Mouse (Mus musculus) heart, embryonic 14.5 days (tissue): Measurements from ENCODE around the gene Idh1. TPM values are rescaled to one million over a fixed set of nuclear protein-coding genes. Genes with fewer than 3 reads are reported as not detected.

Source experiments
- ATAC-seq: fragments of 200-750 bp; cut with Nextera tagmentation; 2 replicates; pipeline ENCODE4 v1.8.0; 2017; ENCODE audit warnings: low read depth, moderate TSS enrichment; ENCODE audit not compliant: insufficient number of reproducible peaks, insufficient read depth, low FRiP score
- H3K27ac ChIP-seq, 2 experiments: fragments of 200-500 bp in 1 of 2; fragments of 300-500 bp in 1 of 2; sonication (generic) in 1 of 2; replicated peaks in 1 of 2; 2 replicates each; pipeline ENCODE4 v1.5.1; 2012 to 2014; ENCODE audit warnings: low read depth in 2 of 2, low read length in 2 of 2, control low read depth in 1 of 2, mild to moderate bottlenecking in 1 of 2, mixed read lengths in 1 of 2; ENCODE audit not compliant: control insufficient read depth in 1 of 2, insufficient read depth in 1 of 2
- H3K27me3 ChIP-seq: fragments of 300-500 bp; sonication (generic); 2 replicates; pipeline ENCODE4 v1.6.1; 2014; ENCODE audit warnings: mild to moderate bottlenecking, low read length, control low read depth; ENCODE audit not compliant: control insufficient read depth, insufficient read depth
- H3K36me3 ChIP-seq: fragments of 300-500 bp; sonication (generic); 2 replicates; pipeline ENCODE4 v1.6.1; 2014; ENCODE audit warnings: mild to moderate bottlenecking, control low read depth, low read length, mixed read lengths; ENCODE audit not compliant: control insufficient read depth, insufficient read depth
- H3K4me1 ChIP-seq, 2 experiments: fragments of 200-500 bp in 1 of 2; fragments of 300-500 bp in 1 of 2; sonication (generic) in 1 of 2; 2 replicates each; pipeline ENCODE4 v1.6.1; 2012 to 2014; ENCODE audit warnings: low read length in 2 of 2, control low read depth in 1 of 2, mixed read lengths in 1 of 2; ENCODE audit not compliant: control insufficient read depth in 2 of 2, insufficient read depth in 2 of 2
- H3K4me2 ChIP-seq: fragments of 300-500 bp; sonication (generic); 2 replicates; pipeline ENCODE4 v1.6.1; 2014; ENCODE audit warnings: mild to moderate bottlenecking, low read length
- H3K4me3 ChIP-seq, 2 experiments: fragments of 200-500 bp in 1 of 2; fragments of 300-500 bp in 1 of 2; sonication (generic) in 1 of 2; 2 replicates each; pipeline ENCODE4 v1.5.1; 2012 to 2014; ENCODE audit warnings: low read length in 2 of 2, mild to moderate bottlenecking in 2 of 2, control low read depth in 1 of 2, low read depth in 1 of 2, moderate library complexity in 1 of 2; ENCODE audit not compliant: control insufficient read depth in 1 of 2, insufficient read depth in 1 of 2
- H3K9ac ChIP-seq: fragments of 300-500 bp; sonication (generic); 2 replicates; pipeline ENCODE4 v1.6.1; 2014; ENCODE audit warnings: mild to moderate bottlenecking, low read length
- H3K9me3 ChIP-seq: fragments of 300-500 bp; sonication (generic); 2 replicates; pipeline ENCODE4 v1.6.1; 2016; ENCODE audit warnings: low read length, control low read depth; ENCODE audit not compliant: control insufficient read depth
- WGBS: fragments of 180-500 bp; shearing (Covaris S2); extraction: QIAGEN DNeasy Blood & Tissue Kit; methylation state at CpG from one replicate; pipeline ENCODE4 v1.1.7; 2014; 5-methylcytosine and 5-hydroxymethylcytosine counted together
- polyA plus RNA-seq: library from polyadenylated mRNA; unstranded; fragments of >200 nt; fragmentation: Nextera tagmentation; extraction: Ambion mirVana; gene quantifications from 2 replicates; pipeline ENCODE4 v1.2.1, GENCODE M21; 2014

The Idh1 gene
- polyA plus RNA-seq, 1 experiment from 2014 or later: 74.3 TPM

DNA sequence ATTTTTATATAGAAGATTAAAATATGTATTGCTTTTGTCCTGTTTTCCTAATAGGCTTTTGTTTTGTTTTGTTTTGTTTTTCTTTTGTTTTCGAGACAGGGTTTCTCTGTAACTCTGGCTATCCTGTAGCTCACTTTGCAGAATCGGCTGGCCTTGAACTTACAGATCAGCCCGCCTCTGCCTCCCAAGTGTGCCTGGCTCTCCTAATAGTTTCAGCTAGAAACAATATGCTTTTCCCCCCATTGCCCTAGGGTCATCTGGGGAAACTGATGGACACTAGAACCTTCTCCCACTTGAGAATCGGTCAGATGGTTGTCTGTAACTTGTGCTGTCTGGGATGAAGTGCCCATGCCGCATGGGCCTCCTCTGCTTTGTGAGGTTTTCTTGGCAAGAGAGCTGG is 30.2 kb downstream of the Idh1 start:
- no peak overlapping the region for H3K9ac ChIP-seq
- WGBS: 88% methylated on average over 5 of the region's 5 CpGs
- H3K27me3 ChIP-seq: no peaks in the 10 kb centered on the region
- H3K4me1 ChIP-seq: no peaks in the 10 kb centered on the region
- no peak overlapping the region for H3K27ac ChIP-seq
- H3K4me3 ChIP-seq: no peak overlapping the region
- H3K4me2 ChIP-seq: no peak overlapping the region
- H3K9me3 ChIP-seq: no peaks in the 10 kb centered on the region
- ATAC-seq: no peak
- H3K36me3 ChIP-seq: peaks cover 34% of the 10 kb centered on the region

- peaks cover 21% of the 10 kb centered on the region for H3K36me3 ChIP-seq
- H3K27ac ChIP-seq: no peak overlapping the region
- H3K4me2 ChIP-seq: no peak overlapping the region
- no peaks in the 10 kb centered on the region for H3K9me3 ChIP-seq
- no peak for ATAC-seq
- no peak overlapping the region for H3K4me3 ChIP-seq
- no peaks in the 10 kb centered on the region for H3K27me3 ChIP-seq
- H3K4me1 ChIP-seq: no peaks in the 10 kb centered on the region
- no peak overlapping the region for H3K9ac ChIP-seq
These were observed 31.5 kb downstream of the Idh1 start for GRCm38 (mm10) chr1:65154814-65155213.

- Histone ChIP-seq H3K4me1 (no peaks in the 10 kb centered on the region), H3K4me3 (no peak overlapping the region), H3K27me3 (no peaks in the 10 kb centered on the region), H3K9ac (no peak overlapping the region), H3K36me3 (no peaks in the 10 kb centered on the region), H3K9me3 (no peaks in the 10 kb centered on the region), H3K27ac (no peak overlapping the region), H3K4me2 (no peak overlapping the region)
- ATAC-seq: no peak
- WGBS: 75% methylated on average over 3 of the region's 3 CpGs
These were observed 38.3 kb downstream of the Idh1 start for GRCm38 (mm10) chr1:65147971-65148370.

DNA sequence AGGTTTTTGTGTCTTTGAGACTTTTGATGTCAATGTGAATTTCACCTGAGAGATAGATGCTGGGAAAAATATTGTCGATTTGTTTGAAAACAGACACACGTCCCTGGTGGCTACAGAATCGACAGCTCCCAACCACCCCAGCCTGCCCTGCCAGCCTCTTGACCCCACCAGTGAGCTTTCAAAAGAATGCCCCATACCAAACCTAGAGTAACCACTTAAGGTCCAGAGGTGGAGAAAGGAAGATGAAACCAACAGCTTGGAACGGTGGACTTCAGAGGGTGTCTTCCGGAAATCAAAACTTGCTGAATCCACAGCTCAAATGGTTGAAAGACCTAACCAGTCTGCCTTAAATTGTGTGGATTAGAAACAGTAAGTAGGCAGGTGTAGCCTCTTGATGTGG is 39.0 kb downstream of the Idh1 start:
- no peaks in the 10 kb centered on the region for H3K27me3 ChIP-seq
- H3K9me3 ChIP-seq: no peaks in the 10 kb centered on the region; the same call in 1 of the 2 replicates
- no peaks in the 10 kb centered on the region for H3K4me1 ChIP-seq
- H3K9ac ChIP-seq: no peak overlapping the region
- no peak for ATAC-seq
- WGBS: 85% methylated on average over 5 of the region's 5 CpGs
- H3K4me3 ChIP-seq: no peak overlapping the region
- H3K27ac ChIP-seq: no peak overlapping the region
- H3K36me3 ChIP-seq: no peaks in the 10 kb centered on the region
- H3K4me2 ChIP-seq: no peak overlapping the region

- no peaks in the 10 kb centered on the region; the same call in 1 of the 2 replicates for H3K9me3 ChIP-seq
- H3K9ac ChIP-seq: no peak overlapping the region
- 28% methylated on average over 2 of the region's 2 CpGs for WGBS
- H3K36me3 ChIP-seq: no peaks in the 10 kb centered on the region
- H3K27me3 ChIP-seq: no peaks in the 10 kb centered on the region
- H3K4me3 ChIP-seq: no peak overlapping the region
- no peaks in the 10 kb centered on the region for H3K4me1 ChIP-seq
- no peak overlapping the region for H3K4me2 ChIP-seq
- H3K27ac ChIP-seq: no peak overlapping the region
- no peak for ATAC-seq
These were observed 39.7 kb downstream of the Idh1 start for GRCm38 (mm10) chr1:65146601-65147000.

DNA sequence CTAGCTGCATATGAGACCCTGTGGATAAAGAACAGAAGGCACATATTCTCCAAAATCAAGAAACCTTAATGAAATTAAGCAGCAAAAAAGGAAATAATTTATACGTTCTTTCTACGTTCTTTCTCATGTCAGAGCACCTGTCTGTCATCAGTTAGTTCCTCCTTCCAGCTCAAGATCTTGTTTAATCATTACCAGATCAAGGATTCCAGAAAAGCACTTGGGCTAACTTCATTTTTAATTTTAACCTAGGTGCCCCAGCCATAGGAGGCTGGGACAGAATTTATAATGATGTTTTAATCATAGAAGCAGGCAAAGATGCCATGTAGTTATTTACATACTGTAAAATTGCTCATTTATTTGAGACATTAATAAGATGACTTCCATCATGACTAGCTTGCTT is 41.5 kb downstream of the Idh1 start:
- Histone ChIP-seq H3K4me2 (no peak overlapping the region), H3K4me3 (no peak overlapping the region), H3K9me3 (no peaks in the 10 kb centered on the region; the same call in 1 of the 2 replicates), H3K27ac (no peak overlapping the region), H3K9ac (no peak overlapping the region), H3K4me1 (no peaks in the 10 kb centered on the region), H3K27me3 (no peaks in the 10 kb centered on the region), H3K36me3 (no peaks in the 10 kb centered on the region)
- 88% methylated on average over 2 of the region's 2 CpGs for WGBS
- no peak for ATAC-seq

DNA sequence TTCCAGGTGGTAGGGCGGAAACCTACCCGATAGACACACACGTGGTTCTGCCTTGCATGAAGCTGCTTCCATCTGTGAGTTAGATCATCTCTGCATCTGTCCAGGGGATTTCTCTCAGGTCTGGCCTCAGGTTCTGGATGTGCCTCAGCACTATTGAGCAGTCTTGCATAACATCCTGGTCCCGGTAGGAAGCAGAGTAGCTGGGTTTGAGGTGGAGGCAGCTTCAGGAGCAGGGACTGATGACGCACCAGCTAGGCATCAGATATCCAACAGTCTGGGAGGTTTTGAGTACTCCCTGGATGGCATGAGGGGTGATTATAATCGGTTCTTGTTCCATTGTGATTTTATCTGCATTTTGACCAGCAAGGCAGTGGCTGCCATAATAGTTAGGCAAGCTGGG is 48.7 kb downstream of the Idh1 start:
- H3K27ac ChIP-seq: no peak overlapping the region
- no peak for ATAC-seq
- WGBS: 74% methylated on average over 6 of the region's 6 CpGs
- no peaks in the 10 kb centered on the region; the same call in 1 of the 2 replicates for H3K9me3 ChIP-seq
- H3K36me3 ChIP-seq: no peaks in the 10 kb centered on the region
- no peak overlapping the region for H3K4me2 ChIP-seq
- no peak overlapping the region for H3K9ac ChIP-seq
- no peaks in the 10 kb centered on the region for H3K4me1 ChIP-seq
- H3K27me3 ChIP-seq: no peaks in the 10 kb centered on the region
- no peak overlapping the region for H3K4me3 ChIP-seq

DNA sequence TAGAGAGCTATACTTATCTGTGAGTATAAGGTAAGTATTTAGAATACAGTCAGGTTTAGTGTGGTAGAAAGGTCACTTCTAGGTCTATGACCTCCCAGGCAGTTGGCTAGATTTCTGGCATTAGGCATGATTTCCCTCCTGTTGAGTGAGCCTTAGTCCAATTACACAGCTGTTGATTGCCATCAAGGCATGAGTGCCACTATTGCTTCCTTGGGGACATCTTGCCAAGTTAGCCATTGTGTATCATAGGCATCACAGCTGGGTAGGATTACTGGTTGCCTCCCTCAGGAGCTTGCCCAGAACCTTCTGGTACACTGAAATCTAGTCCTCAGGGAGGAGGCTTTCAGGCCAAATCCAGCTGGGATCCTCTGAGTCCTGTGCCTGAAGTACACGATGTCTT is 53.5 kb downstream of the Idh1 start:
- no peak for ATAC-seq
- WGBS: 83% methylated on average over 1 of the region's 1 CpGs
- Histone ChIP-seq H3K4me2 (no peak overlapping the region), H3K4me1 (no peaks in the 10 kb centered on the region), H3K27ac (no peak overlapping the region), H3K27me3 (no peaks in the 10 kb centered on the region), H3K9me3 (no peaks in the 10 kb centered on the region), H3K4me3 (no peak overlapping the region), H3K36me3 (no peaks in the 10 kb centered on the region), H3K9ac (no peak overlapping the region)
